Mouse (Mus musculus) myocyte (in vitro differentiated cells): ENCODE data around the gene Robo2.

Experiments used
- CEBPB ChIP-seq: IDR thresholded peaks from 2 replicates; pipeline ENCODE4 v1.6.1; 2011; ENCODE audit warnings: mild to moderate bottlenecking, moderate library complexity; ENCODE audit not compliant: poor library complexity, insufficient read depth, severe bottlenecking
- E2F4 ChIP-seq: IDR thresholded peaks from one replicate; pipeline ENCODE4 v1.6.1; 2011; ENCODE audit warnings: mild to moderate bottlenecking, control low read depth, moderate library complexity; ENCODE audit not compliant: insufficient read depth
- MAX ChIP-seq: IDR thresholded peaks from one replicate; pipeline ENCODE4 v1.6.1; 2011; ENCODE audit warnings: low read depth, mild to moderate bottlenecking, control low read depth
- MYOD1 ChIP-seq, 3 experiments: IDR thresholded peaks; one replicate each; pipeline ENCODE4 v1.6.1; 2011; ENCODE audit warnings: control low read depth in 2 of 3, low read depth in 2 of 3, mild to moderate bottlenecking in 2 of 3, moderate library complexity in 1 of 3; ENCODE audit not compliant: insufficient read length in 2 of 3, control insufficient read depth in 1 of 3
- MYOG ChIP-seq, 3 experiments: IDR thresholded peaks; one replicate each; pipeline ENCODE4 v1.6.1; 2011; ENCODE audit warnings: control low read depth in 2 of 3, low read depth in 2 of 3, mild to moderate bottlenecking in 2 of 3; ENCODE audit not compliant: insufficient read length in 2 of 3, control insufficient read depth in 1 of 3, insufficient read depth in 1 of 3
- POLR2A ChIP-seq: IDR thresholded peaks from one replicate; pipeline ENCODE4 v1.6.1; 2011; ENCODE audit warnings: low read depth, mild to moderate bottlenecking, control low read depth, moderate library complexity; ENCODE audit not compliant: insufficient read length
- POLR2AphosphoS2 ChIP-seq: IDR thresholded peaks from one replicate; pipeline ENCODE4 v1.6.1; 2011; ENCODE audit warnings: low read depth, control low read depth; ENCODE audit not compliant: insufficient read length
- REST ChIP-seq: IDR thresholded peaks from one replicate; pipeline ENCODE4 v1.6.1; 2011; ENCODE audit warnings: mild to moderate bottlenecking, control low read depth, moderate library complexity; ENCODE audit not compliant: insufficient read depth, insufficient read length
- SRF ChIP-seq: IDR thresholded peaks from one replicate; pipeline ENCODE4 v1.6.1; 2011; ENCODE audit warnings: low read depth; ENCODE audit not compliant: control insufficient read depth, insufficient read length
- TCF12 ChIP-seq: IDR thresholded peaks from one replicate; pipeline ENCODE4 v1.6.1; 2011; ENCODE audit warnings: mild to moderate bottlenecking, control low read depth; ENCODE audit not compliant: poor library complexity, insufficient read depth, severe bottlenecking
- TCF3 ChIP-seq: IDR thresholded peaks from one replicate; pipeline ENCODE4 v1.6.1; 2011; ENCODE audit warnings: low read depth, control low read depth; ENCODE audit not compliant: insufficient read length
- USF1 ChIP-seq: IDR thresholded peaks from one replicate; pipeline ENCODE4 v1.6.1; 2011; ENCODE audit warnings: low read depth, mild to moderate bottlenecking, control low read depth, moderate library complexity

DNA sequence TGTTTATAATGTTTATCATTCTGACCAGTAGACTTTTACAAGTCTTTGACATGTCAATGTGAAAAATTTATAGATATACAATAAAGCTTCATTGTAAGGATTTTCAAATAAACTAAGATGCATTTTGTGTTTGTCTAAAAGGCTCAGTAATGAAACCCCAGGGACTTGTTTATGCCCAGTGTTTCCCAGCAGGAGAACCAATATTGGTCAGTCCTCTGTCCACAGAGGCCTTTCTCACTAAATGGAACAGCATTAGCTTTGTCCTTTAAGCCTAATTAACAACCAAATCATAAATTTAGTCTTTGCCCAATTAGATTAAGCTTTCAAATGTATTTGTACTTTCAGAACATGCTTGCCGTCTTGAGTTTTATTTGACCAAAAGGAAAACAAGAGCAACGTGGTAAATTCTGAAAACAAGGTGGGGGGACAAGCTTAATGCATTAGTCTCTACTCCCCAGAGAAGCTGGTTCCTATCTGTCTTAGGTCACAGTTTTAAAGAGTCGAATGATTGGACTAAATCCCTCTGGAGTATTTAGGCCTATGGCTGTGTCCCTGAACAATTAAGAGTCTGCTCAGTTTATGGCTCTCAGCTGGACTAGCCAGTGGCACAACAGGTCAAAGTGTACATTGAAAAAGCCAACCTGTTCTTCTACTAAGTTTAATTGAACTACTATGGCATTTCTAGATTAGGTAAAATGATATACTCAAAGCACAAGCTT, 134.6 kb downstream of the Robo2 start:
- TF ChIP-seq POLR2A (no peak), E2F4 (no peak), TCF12 (no peak), MAX (no peak), CEBPB (no peak), USF1 (no peak), TCF3 (no peak), MYOG (IDR thresholded peaks at IDR 0.05; ENCODE audit: control insufficient read depth in 1 of 3, insufficient read depth in 1 of 3, insufficient read length in 2 of 3, low read depth in 2 of 3) (no peak), MYOD1 (IDR thresholded peaks at IDR 0.05; ENCODE audit: control insufficient read depth in 1 of 3, insufficient read length in 2 of 3, low read depth in 2 of 3) (no peak), POLR2AphosphoS2 (no peak), REST (no peak), SRF (no peak)
